Mouse (Mus musculus) embryonic facial prominence, embryonic 15.5 days (tissue): Measurements from ENCODE around the gene Dct. TPM values are rescaled to one million over a fixed set of nuclear protein-coding genes. Genes with fewer than 3 reads are reported as not detected.

Experiments used
- ATAC-seq: fragments of 200-750 bp; cut with Nextera tagmentation; 2 replicates; pipeline ENCODE4 v1.8.0; 2017; ENCODE audit warnings: low read depth, moderate TSS enrichment; ENCODE audit not compliant: insufficient number of reproducible peaks, low FRiP score, low TSS enrichment
- H3K27ac ChIP-seq: fragments of 300-500 bp; sonication (generic); replicated peaks from 2 replicates; pipeline ENCODE4 v1.5.1; 2015; ENCODE audit warnings: mild to moderate bottlenecking, inconsistent platforms
- H3K27me3 ChIP-seq: fragments of 300-500 bp; sonication (generic); 2 replicates; pipeline ENCODE4 v1.6.1; 2015; ENCODE audit warnings: inconsistent platforms
- H3K36me3 ChIP-seq: fragments of 300-500 bp; sonication (generic); 2 replicates; pipeline ENCODE4 v1.6.1; 2015; ENCODE audit warnings: mild to moderate bottlenecking, inconsistent platforms
- H3K4me1 ChIP-seq: fragments of 300-500 bp; sonication (generic); 2 replicates; pipeline ENCODE4 v1.6.1; 2015; ENCODE audit warnings: inconsistent platforms
- H3K4me2 ChIP-seq: fragments of 300-500 bp; sonication (generic); replicated peaks from 2 replicates; pipeline ENCODE4 v1.6.1; 2015; ENCODE audit warnings: mild to moderate bottlenecking, inconsistent platforms
- H3K4me3 ChIP-seq: fragments of 300-500 bp; sonication (generic); replicated peaks from 2 replicates; pipeline ENCODE4 v1.5.1; 2015; ENCODE audit warnings: mild to moderate bottlenecking, inconsistent platforms
- H3K9ac ChIP-seq: fragments of 300-500 bp; sonication (generic); 2 replicates; pipeline ENCODE4 v1.6.1; 2015; ENCODE audit warnings: inconsistent platforms
- H3K9me3 ChIP-seq: fragments of 300-500 bp; sonication (generic); replicated peaks from 2 replicates; pipeline ENCODE4 v1.6.1; 2016; ENCODE audit warnings: inconsistent platforms
- WGBS: fragments of 180-500 bp; shearing (Covaris S2); methylation state at CpG from one replicate; pipeline ENCODE4 v1.1.7; 2015; 5-methylcytosine and 5-hydroxymethylcytosine counted together
- polyA plus RNA-seq: library from polyadenylated mRNA; unstranded; fragments of >200 nt; fragmentation: Nextera tagmentation; extraction: Ambion mirVana; gene quantifications from 2 replicates; pipeline ENCODE4 v1.2.1, GENCODE M21; 2015

The Dct gene
- polyA plus RNA-seq, 1 experiment from 2014 or later: 26.0 TPM

DNA sequence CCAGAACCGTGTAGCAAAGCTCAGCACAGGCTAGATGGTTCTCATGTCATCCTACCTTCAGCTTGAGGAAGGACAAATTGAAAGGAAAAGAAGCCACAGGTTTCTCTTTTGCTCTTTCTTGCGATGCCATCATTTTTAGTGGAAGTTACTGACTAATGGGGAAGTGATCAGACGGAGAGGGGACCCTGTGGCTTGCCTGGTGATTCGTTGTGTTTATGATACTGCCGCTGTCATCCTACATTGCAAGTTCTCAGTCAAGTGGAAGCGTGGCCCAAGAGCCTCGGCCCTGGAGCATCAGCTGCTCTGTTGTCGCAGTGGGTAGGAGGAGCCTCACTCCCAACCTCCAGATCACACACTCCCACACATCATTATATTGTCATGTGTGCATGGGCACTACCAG, 61.8 kb downstream of the Dct start:
- no peaks in the 10 kb centered on the region for H3K4me1 ChIP-seq
- no peak overlapping the region for H3K4me3 ChIP-seq
- ATAC-seq: no peak
- H3K36me3 ChIP-seq: no peaks in the 10 kb centered on the region
- H3K9me3 ChIP-seq: no peaks in the 10 kb centered on the region
- H3K27ac ChIP-seq: no peak overlapping the region
- H3K27me3 ChIP-seq: no peaks in the 10 kb centered on the region
- H3K4me2 ChIP-seq: no peak overlapping the region
- no peak overlapping the region for H3K9ac ChIP-seq
- 76% methylated on average over 8 of the region's 8 CpGs for WGBS

DNA sequence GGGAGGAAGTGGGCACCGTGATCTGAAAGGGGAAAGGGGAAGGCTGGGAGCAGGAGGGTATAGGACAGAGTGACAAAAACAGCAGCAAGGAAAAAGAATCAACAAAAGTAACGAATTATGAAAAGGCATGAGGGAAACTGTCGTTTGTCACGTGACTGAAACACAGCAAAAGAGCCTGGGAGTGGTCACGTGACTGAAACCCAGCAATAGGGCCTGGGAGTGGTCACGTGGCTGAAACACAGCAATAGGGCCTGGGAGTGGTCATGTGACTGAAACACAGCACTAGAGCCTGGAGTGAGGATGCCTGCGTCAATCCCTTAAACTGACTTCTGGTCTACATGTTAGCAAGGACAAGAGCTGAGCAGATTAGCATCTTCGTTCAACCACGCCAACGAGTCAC, 63.6 kb downstream of the Dct start:
- Histone ChIP-seq H3K36me3 (no peaks in the 10 kb centered on the region), H3K4me2 (no peak overlapping the region), H3K4me1 (no peaks in the 10 kb centered on the region), H3K27ac (no peak overlapping the region), H3K9me3 (no peaks in the 10 kb centered on the region), H3K4me3 (no peak overlapping the region), H3K9ac (no peak overlapping the region), H3K27me3 (no peaks in the 10 kb centered on the region)
- WGBS: 86% methylated on average over 10 of the region's 10 CpGs
- ATAC-seq: no peak

DNA sequence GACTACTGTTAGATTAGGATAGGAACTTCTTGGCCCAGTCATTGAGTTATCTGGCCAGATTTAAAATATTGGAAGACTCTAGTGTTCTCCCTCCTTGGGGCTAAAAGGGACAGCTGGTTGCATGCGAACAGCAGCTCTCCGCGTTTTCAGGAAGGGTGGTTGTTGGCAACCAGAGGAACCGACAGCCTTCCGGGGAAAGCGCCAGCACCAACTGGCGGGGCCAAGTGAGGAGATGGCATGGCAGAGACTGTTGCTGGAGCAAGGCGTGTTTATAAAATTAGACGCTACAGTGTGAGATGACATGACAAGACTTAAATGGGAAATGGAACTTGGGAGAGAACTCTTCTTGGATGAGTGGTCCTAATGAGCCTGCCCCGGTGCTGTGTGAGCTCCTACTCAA, 70.5 kb downstream of the Dct start:
- Histone ChIP-seq H3K27ac (no peak overlapping the region), H3K4me1 (no peaks in the 10 kb centered on the region), H3K4me2 (no peak overlapping the region), H3K9me3 (no peaks in the 10 kb centered on the region), H3K27me3 (no peaks in the 10 kb centered on the region), H3K4me3 (no peak overlapping the region), H3K36me3 (no peaks in the 10 kb centered on the region), H3K9ac (no peak overlapping the region)
- 93% methylated on average over 10 of the region's 10 CpGs for WGBS
- no peak for ATAC-seq

DNA sequence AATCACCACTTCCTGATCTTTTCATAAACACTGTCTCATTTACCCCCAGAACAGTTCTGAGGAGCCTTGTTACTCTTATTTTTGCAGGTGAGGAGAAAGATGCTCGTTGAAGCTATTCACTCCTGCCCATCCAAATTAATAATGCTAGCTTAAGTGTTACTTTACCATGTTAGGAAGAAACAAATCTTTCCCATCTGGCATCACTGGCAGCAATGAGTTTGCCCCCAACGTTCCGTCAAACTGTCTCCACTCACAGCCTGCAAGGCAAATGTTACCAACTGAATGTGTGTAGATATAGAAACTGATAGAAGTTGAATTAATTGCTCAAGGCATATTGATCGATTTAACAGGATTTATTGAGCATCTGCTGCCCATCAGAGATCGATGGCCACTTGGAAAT, 79.5 kb downstream of the Dct start:
- no peaks in the 10 kb centered on the region for H3K36me3 ChIP-seq
- no peak overlapping the region for H3K4me2 ChIP-seq
- 82% methylated on average over 5 of the region's 5 CpGs for WGBS
- no peak for ATAC-seq
- H3K4me1 ChIP-seq: no peaks in the 10 kb centered on the region
- H3K9me3 ChIP-seq: no peaks in the 10 kb centered on the region
- H3K4me3 ChIP-seq: no peak overlapping the region
- H3K9ac ChIP-seq: no peak overlapping the region
- H3K27ac ChIP-seq: no peak overlapping the region
- H3K27me3 ChIP-seq: no peaks in the 10 kb centered on the region

Other genes starting within 250 kb of the Dct start
- 32.8 and 34.0 TPM in 2 replicates for gene Tgds, start 80.5 kb upstream of the Dct start, polyA plus RNA-seq
- 70.7 and 78.0 TPM in 2 replicates for gene Gpr180, start 84.9 kb upstream of the Dct start, polyA plus RNA-seq
- gene Sox21, start 184.8 kb upstream of the Dct start, polyA plus RNA-seq: 4.6 and 4.7 TPM in 2 replicates
- gene Gm9376, start 214.7 kb upstream of the Dct start, polyA plus RNA-seq: not detected in 2 replicates